Mouse (Mus musculus): ENCODE data around the gene Slc25a26.
A peak's percentile ranks its signal among the peaks of the same experiment; 100 is the strongest.

Slc25a26 gene

DNA sequence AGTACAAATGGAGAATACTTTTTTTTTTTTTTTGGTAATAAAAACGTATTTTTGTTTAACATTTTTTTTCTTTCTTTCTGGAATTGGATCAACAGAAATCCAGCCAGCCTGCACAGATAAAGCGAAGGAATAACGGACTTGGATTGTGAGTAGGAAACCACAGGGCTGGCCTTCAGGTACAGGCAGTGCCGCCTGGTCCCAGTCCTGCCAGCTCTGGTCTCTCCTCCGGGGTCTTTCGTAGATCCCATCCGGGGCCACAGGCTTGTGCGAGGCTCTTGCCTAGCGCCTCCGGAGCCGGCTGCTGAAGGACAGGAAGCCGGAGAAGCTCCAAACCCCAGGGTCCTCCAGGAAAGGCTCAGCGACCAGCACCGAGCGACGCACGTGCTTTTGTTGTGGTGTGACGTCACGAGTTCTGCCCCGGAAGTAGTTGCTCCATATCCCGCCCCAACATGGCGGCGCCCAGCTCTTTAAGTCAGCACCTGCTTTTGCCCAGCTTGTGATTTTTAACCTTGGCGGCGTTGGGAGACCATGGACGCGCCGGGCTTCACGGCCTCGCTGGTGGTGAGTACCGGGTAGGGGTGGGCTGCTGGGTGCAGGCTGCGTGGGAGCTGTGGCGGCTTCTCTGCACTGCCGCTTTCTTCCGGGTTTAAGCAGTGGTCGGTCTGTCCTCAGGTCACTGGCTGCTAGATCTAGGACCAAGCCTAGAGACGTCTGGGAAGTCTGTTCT is at the start of gene Slc25a26:
TSS of gene Slc25a26 (plus strand) at position 435 of the 727 bp plus-strand sequence.
- no peak for DNase-seq (ENCODE audit: extremely low read depth, low read depth, low spot score)

DNA sequence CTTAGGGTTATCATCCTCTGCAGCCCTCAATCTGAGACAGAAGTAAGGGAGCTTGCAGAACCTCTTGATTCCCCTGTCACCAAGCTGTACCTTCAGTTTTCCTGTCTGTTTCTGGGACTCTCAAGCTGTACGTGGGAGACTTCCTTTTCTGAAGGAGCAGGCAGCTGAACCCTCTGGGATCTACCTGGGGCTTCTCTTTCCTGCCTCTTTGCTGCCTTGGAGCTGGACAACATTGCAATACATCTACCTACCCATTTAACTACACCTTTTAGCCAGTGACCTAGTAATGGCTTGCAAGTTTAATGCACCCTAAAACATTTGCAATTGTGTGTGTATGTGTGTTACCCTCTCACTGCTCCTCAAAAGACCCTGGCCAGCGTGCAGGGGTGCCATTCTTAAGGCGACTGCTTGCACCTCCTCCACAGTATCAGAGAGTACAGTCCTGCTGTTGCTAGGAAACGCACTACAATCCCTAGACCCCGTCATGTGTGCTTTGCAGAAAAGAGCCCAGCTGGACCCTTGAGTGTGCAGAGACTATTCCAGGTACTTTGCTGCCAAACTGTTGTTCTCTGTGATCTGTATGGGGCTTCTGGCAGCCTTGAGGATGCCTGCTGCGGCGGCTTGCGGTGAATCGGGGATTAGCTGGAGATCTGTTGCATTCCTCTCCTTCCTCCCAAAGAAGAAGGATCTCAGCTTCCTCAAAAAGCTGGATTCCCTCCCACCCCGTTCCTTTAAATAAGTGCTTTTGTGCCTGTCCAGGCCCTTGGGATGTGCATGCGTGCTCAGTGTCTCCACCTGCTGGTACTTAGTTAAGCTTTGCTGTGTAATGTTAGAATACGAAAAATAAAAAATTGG is 35.9 kb upstream of the Slc25a26 start:
- no peak for DNase-seq (ENCODE audit: extremely low read depth, low read depth, low spot score)

GRCm38 (mm10) chr6:94466508-94467205 is 33.5 kb upstream of the Slc25a26 start:
- no peak for DNase-seq (ENCODE audit: extremely low read depth, low read depth, low spot score)

- no peak for DNase-seq (ENCODE audit: extremely low read depth, low read depth, low spot score)
Measured at GRCm38 (mm10) chr6:94492739-94493138, 7.4 kb upstream of the Slc25a26 start.

GRCm38 (mm10) chr6:94503963-94504362 is 3.8 kb downstream of the Slc25a26 start:
- DNase-seq (ENCODE audit: extremely low read depth, low read depth, low spot score) = no peak

DNA sequence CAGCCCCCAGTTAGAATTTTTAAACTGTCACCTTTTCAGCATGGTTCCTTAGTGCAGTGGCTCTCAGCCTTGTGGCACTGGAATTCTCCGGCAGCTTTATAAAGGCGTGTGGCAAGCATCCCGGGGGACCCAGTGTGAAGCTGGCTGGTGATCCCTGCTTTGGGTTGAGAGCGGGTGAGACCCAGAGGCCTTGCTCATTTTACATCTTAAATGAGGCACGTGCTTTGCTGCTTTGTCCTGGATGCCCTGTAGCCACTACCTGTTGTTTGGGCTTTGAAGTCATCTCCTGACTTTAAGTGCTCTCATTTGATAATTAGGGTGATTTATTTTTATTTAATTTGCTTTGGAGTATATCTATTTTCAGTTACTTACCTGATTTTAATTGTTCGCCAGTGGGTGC is 7.8 kb downstream of the Slc25a26 start:
- no peak for DNase-seq (ENCODE audit: extremely low read depth, low read depth, low spot score)

- no peak for DNase-seq (ENCODE audit: extremely low read depth, low read depth, low spot score)
Measured at GRCm38 (mm10) chr6:94508807-94509206, 8.7 kb downstream of the Slc25a26 start.

DNA sequence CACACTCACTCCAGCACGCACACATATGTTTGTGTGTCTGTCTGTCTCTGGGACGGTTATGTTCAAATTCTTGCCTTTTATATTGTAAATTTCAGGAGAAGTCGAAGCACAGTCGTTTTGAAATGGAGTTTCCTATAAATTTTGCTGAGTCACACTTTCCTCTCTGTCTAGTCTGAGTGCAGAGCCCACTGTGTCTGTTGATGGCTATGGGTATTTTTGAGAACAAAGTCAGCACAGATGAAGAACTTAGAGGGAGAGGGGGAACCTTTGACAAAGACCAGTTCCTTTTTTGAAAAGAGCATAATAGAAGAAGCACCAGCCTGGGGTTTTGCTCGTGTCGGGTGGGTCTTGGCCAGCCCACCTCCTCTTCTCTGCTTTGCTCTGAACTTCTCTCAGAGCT is 9.1 kb downstream of the Slc25a26 start:
- no peak for DNase-seq (ENCODE audit: extremely low read depth, low read depth, low spot score)

DNA sequence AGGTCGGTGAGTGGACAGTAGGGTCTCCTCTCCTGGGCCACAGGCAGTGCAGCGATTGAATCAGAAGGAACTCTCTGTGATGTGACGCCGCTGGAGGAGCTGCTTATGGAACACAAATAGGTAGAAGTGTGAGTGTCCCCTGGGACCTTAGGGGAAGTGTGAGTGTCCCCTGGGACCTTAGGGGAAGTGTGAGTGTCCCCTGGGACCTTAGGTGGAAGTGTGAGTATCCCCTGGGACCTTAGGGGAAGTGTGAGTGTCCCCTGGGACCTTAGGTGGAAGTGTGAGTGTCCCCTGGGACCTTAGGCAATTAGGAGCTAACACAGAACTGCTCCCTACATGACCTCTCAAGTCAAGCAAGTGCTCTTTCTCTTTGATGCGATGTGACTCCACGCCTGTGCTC is 18.0 kb downstream of the Slc25a26 start:
- DNase-seq (ENCODE audit: extremely low read depth, low read depth, low spot score) = no peak

DNA sequence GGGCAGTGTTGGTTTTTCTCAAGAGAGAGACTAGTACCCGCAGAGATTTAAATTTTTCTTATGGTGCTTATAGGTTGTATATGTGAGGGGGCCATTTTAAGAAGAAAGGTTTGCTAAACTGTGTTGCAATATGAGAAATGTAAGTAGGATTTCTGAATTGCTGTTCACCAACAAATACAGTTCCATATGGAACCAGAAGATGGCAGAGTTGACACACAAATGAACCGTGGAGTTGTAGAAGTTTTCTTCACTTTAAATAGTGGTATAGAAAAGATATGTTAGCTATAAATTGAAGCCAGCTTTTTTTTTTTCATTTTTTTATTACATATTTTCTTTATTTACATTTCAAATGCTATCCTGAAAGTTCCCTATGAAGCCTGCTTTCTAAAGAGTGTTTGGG is 24.2 kb downstream of the Slc25a26 start:
- no peak for DNase-seq (ENCODE audit: extremely low read depth, low read depth, low spot score)

GRCm38 (mm10) chr6:94530756-94531155 is 30.6 kb downstream of the Slc25a26 start:
- no peak for DNase-seq (ENCODE audit: extremely low read depth, low read depth, low spot score)

DNA sequence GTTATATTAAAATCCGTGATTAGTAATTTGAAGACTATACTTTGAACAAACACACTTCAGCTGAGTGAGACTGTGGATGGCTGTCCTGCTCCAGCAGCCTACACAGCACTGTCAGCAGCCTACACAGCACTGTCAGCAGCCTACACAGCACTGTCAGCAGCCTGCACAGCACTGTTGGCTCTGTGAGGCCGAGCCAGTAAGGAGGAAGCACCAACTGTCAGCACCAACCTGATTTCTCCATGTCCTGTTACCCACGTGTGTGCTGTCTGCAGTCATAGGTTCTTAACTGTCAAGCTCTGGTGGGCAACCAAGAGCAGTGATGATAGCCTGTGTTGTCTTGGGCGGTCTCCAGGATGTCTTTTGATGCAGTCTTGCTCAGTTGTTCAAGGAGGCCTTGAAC is 32.0 kb downstream of the Slc25a26 start:
- DNase-seq (ENCODE audit: extremely low read depth, low read depth, low spot score) = no peak

DNA sequence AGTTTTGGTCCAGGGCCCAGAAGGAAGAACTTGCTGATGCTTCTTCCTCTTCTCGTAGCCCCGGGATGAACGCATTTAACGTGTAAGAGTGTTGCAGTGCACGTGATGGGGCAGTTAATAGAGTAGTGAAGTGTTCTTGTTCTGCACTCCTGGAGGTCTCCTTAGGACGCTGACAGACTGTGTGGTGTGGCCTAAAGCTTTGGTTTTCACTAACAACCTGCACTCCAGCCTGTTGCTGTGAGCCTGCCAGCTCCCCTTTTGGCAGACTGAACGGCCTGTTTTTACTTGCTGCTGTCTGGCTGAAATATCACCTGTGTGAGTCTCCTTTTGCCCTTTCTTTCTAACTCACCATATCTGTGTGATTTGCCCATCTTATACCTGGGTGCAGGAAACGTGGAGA is 36.3 kb downstream of the Slc25a26 start:
- DNase-seq (ENCODE audit: extremely low read depth, low read depth, low spot score) = no peak

DNA sequence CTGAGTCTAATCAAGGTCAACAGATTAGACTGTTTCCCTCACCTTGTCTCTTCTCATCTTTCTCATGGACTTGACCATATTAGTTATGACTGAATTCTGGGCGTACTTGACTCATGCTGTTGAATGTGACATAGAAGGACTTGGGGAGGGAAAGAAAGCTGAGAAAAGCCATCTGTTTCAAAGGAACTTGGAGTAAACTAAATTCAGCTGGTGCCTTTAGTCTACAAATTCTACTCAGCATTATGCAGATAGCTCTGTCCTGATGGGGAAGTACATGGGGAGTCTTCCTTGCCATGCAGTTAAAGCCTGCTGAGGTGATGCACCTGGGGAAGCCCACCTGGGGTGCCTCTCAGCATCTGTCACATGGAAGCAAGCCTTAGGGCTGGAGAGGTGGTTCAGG is 37.5 kb downstream of the Slc25a26 start:
- DNase-seq (ENCODE audit: extremely low read depth, low read depth, low spot score) = no peak

DNA sequence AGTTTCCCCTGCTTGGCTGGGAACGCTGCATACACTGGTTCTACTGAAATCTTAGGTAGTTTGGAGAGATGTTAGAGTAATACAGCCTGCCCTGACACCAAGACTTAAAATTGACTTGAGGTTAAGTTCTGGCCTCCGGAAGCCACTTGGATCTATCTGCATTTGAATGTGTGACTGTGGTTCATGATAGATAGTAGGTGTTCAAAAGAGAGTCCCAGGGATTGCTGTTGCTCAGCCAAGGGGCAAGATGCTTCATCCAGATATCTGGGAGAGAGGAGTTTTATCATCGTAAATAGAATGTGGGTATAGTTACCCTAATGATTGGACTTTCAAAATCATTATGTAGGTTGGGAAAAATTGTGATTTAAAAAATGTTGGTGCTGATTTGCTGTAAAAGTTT is 40.0 kb downstream of the Slc25a26 start:
- DNase-seq (ENCODE audit: extremely low read depth, low read depth, low spot score) = no peak

DNA sequence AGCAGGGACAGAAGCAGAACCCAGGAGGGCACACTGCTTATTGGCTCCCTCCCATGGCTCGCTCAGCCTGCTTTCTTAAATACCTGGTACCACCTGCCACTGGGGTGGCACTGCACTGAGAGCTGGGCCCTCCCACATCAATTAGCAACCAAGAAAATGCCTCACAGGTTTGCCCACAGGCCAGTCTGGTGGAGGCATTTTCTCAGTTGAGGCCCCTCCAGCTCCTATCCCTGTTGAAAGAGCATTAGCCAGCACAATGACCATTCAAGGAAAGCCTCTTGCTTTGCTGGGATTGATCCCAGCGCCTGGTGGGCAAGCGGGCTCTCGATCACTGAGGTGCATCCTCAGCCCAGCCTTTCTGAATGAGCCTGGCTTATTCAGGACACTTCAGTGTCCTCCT is 40.5 kb downstream of the Slc25a26 start:
- no peak for DNase-seq (ENCODE audit: extremely low read depth, low read depth, low spot score)

DNA sequence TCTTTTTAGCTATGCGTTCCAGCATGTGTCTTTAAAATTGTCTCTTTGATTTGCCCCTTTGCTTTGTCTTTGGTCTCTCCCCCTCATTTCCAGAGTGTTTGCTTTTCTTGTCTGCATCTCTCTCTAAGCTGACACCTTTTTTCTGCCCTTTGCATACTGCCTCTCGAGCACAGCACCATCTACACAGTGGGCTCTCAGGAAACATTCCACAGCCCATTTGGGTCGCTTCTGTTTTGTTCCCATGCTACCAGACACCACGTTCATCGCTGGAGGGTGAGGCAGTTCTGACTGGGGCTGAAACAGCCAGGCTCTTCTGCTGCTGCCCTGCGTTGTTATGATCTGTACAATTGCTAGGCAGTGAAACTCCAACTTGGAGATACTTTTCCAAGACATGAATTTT is 41.0 kb downstream of the Slc25a26 start:
- no peak for DNase-seq (ENCODE audit: extremely low read depth, low read depth, low spot score)

DNA sequence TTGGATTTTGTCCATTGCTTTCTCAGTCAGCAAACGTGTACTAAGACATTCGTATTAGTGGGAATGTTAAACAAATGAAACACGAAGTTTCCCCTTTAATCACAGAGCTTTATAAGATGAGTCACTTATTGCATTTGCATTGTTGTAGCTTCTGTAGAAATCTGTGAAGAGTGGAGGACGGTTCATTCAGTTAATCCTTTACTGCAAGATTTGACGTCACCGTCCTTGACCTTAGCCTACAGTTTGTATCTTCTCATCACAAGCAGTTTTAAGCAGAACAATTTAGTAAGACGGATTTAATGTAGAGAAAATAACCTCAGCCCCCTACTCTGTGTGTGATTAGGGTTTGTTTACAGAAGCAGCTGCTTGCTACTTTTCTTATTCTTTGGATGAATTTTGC is 41.7 kb downstream of the Slc25a26 start:
- no peak for DNase-seq (ENCODE audit: extremely low read depth, low read depth, low spot score)

- peak; percentile 84 for DNase-seq (ENCODE audit: extremely low read depth, low read depth, low spot score)
Measured at GRCm38 (mm10) chr6:94543902-94544840, 44.0 kb downstream of the Slc25a26 start.

DNA sequence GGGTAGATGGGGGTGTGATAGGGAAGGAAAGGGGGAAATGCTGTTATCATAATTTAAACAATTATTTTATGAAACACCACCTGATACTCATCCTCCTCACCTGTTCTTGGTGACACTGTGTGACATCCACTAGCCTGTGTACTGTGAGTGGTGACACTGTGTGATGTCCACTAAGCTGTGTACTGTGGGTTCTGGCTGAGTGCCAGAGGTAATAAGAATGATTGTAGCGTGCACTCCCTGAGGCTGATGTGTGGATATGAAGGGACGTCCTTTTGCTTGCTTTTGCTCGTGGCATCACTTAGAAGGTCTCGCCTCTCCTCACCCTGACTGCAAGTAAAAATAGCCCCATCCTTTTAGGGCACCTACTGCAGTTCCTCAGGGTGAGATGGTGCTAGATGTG is 47.1 kb downstream of the Slc25a26 start:
- no peak for DNase-seq (ENCODE audit: extremely low read depth, low read depth, low spot score)

DNA sequence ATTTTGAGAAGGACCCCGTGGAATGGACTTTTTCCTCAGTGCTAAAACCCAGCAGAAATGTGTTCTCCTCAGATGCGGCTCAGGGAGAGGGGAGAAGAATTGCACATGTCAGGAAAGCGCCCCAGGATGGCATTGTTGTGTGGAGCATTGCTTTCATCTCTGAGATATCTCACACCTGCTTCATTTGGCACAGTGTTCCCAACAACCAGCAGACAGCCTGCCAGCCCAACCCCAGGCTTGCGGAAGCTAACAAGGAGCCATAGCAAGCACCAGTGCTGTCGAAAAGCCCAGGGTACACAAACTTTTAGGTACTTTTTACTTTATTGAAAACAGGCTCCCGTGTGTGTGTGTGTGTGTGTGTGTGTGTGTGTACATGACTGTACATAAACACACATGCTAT is 50.2 kb downstream of the Slc25a26 start:
- DNase-seq (ENCODE audit: extremely low read depth, low read depth, low spot score) = no peak

Measured in fat pad, adult 2 months (tissue).